Mouse (Mus musculus) adrenal gland, postnatal 25 days (tissue): Measurements from ENCODE around the gene Ptprg. TPM values are rescaled to one million over a fixed set of nuclear protein-coding genes. Genes with fewer than 3 reads are reported as not detected.
A peak's percentile ranks its signal among the peaks of the same experiment; 100 is the strongest.

Experiments
- DNase-seq: peaks from one replicate; pipeline ENCODE4 v3.0.0; 2021; ENCODE audit warnings: mixed read lengths
- total RNA-seq: library from RNA; stranded (reverse); gene quantifications from 2 replicates; pipeline ENCODE4 v1.2.3, GENCODE M21; 2021

Ptprg gene
- total RNA-seq, 1 experiment from 2014 or later = 106 TPM

DNA sequence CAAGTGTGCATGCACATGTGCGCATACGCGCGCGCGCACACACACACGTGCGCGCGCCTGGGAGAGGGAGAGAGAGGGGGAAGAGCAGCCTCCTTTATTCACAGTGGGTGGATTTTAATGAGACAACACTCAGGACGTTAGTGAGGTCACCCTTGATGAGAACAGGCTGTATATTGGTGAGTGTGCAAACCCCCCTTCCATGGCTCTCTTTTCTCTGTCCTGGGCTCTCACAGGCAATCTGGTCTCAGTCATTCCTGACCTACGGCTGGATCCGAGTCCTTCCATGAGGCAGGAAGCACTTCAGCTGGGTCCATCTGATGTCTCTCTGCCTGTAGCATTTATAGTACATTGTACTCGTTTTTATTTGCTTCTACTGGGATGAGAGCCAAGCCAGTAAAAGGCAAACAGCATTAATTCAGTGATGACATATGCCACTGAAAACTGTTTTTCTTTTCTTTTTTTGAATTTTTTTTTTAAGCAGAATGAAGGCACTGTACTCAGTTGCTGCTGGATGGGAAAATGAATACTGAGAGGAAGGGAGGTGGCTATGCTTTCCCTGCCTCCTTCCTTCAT is 608.5 kb downstream of the Ptprg start:
- no peak for DNase-seq

DNA sequence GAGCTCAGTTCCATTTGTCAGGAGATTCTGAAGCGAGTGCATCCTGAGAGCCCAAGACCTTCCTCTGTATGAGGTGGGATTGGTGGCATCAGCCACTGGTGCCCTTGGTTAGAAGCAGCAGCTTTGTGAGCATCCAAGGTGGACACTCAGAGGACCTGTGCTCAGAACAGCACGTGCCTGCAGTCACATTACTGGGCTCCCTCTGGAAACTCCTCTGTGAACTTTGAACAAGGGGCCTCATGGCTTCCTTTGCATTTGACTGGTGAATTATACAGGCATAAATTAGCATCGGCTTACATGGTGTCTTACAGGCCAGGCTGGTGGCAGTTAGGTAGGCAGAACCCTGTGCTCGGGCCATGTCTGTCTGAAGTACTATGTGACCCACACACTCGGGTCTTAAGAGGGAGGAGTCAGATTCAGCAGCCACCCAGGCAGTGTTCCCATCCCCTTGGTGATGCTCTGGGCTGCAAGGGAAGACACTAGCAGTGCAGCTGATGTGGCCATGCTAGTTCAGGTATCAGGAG is 609.1 kb downstream of the Ptprg start:
- no peak for DNase-seq

DNA sequence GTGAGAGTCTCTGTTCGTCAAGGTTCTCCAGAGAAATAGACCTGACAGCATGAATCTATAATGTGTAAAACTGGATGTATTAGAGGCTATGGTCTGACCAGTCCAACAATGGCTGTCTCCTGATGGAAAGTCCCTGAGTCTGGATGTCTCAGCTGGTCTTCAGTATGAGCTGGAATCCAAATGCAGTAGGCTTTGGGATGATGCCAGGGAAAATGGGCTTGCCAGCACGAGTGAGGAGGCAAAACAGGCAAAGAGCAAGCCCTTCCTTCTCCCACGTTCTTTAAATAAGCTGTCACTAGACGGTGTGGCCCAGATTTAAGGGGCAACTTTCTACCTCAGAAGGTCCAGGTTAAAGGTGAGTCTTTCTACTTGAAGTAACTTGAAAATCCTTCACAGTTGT is 609.9 kb downstream of the Ptprg start:
- DNase-seq = no peak

DNA sequence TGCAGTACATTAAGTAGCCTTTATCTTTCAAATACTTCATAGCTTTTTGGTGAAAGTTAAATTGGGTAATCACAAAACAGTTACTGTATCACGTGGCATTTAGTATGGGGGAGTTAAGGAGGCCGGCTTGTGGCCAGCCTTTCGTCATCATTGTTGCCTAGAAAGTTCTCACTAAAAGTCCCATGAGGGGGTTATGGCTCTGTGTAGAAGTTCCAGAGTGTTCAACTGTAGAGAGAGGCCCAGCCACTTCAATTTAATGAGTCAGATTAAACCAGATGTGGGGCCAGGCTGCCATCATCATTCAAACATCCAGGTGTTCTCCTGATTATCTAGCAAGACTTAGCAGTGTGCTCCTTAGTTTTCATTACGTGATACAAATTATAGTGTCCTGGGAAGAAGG is 613.9 kb downstream of the Ptprg start:
- DNase-seq = no peak

DNA sequence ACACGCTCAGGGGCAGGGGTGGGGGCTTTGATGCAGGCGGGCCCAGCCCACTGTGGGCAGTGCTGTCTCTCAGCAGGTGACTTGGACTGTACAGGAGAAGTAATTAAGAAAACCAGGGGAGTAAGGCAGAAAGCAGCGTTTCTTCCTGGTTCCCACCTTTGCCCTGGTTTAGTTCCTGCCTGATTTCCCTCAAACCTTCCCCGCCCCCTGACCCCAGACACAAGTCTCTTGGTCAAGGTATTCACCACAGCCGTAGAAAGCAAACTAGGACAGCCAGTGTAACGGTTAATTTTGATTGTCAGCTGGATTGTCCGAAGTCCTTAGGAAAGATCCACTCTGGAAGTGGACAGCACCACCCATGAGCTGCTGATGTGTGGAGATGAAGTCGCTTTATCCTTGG is 614.3 kb downstream of the Ptprg start:
- no peak for DNase-seq

DNA sequence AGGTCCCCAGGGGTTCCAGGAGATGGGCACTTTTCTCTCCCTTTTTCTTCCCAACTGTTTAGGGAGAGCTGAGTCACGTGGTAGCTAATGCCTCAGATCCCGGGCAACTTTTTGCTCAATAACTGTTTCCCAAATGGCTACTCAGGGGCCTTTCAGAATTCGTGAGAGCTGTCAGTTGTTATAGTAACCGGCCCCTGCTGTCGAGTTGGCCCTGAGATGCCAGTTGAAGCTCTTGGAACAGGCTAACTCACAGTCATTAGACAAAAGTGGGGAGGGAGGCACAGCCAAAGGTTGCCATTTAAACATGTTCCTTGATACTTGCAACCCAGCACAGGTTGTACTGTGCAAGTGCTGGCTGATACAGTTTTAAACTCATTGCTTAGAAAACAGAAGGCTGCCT is 624.1 kb downstream of the Ptprg start:
- DNase-seq = no peak

DNA sequence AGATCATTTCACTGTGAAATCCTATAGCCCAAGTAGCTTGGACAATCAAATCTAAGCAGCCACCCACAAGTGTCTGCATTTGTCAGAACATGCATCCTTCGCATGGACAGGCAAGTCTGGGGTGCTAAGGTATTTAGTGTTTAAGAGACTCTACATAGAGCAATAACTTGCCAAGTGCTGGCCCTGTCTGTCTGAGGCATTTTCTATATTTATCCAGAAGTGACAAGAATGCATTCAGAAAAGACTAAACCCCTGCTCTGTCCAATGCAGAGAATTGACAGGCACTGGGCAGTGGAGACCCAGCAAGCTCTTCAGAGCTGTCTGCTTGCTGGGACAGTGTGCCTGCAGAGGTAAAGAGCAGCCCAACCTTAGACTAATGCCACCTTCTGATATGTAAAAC is 625.3 kb downstream of the Ptprg start:
- no peak for DNase-seq

DNA sequence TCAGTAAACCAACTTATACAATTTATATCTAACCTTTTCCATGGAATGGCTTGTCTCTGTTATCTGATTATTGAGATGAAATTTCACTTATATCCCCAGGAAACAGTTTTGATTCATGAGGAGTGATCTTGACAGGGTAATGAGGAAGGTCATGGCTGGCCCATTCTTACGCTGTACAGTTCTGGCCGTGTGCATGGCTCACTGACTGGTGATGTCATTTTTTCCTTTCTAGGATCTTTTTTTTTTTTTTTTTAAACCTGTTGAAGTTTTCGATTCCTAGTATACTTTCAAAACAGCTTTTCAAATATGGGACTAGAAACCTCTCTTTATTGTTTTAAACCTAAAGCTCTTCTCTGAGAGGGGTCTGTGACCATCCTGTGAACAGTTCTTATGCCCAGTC is 626.8 kb downstream of the Ptprg start:
- no peak for DNase-seq

DNA sequence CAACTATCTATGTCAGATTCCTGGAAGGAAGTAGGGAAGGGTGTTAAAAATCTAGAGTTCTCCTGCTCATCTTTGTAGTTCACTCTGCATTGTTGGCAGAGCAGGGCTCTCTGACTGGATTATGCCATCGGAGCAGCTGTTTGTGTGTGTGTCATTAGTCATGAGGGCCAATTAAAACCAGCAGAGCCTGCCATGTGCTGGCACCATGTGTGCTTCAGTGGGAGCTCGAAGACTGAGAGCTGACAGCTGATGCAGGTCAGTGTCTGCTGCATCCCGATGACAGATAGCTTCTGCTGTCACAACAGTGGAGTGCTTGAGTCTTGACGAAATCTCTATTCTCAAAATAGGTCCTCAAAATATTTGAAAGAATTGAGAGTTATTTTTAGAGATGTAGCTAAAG is 631.7 kb downstream of the Ptprg start:
- no peak for DNase-seq

DNA sequence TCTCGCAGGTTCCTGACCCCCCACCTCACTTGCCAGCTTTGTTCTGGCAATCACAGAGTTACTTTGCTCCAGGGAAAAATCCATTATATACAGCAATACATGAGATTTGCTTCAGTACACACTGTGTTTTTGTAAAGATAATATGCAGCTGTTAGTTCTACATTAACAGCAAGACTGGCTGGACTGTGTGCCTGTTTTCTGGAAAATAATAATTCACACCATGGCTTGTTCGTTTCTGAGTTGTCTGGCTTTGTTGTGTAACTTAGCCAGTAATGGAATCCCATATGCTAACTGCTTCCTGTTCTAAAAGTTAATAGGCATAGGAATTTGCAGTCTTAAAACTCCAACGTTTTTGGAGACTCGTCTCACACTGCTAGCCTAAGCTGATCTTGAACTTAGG is 635.0 kb downstream of the Ptprg start:
- DNase-seq = no peak

DNA sequence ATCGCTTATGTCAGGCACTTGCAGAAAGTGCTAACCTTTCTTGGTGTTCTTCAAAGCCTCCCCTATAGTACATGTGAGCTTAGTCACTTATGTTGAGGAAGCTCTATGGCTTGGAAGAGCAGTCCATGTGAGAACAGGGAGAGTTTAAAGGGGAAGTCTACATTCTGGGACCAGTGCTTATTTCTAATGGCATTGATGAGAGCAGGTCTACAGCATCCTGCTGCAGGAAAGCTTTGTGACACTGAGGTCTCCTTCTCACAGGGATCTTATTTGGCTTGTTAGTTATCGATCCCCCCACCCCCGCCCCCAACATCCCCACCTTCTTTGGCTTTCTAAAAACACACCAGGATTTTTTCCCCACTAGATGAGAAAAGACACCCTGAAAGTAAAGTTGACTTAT is 635.9 kb downstream of the Ptprg start:
- no peak for DNase-seq

DNA sequence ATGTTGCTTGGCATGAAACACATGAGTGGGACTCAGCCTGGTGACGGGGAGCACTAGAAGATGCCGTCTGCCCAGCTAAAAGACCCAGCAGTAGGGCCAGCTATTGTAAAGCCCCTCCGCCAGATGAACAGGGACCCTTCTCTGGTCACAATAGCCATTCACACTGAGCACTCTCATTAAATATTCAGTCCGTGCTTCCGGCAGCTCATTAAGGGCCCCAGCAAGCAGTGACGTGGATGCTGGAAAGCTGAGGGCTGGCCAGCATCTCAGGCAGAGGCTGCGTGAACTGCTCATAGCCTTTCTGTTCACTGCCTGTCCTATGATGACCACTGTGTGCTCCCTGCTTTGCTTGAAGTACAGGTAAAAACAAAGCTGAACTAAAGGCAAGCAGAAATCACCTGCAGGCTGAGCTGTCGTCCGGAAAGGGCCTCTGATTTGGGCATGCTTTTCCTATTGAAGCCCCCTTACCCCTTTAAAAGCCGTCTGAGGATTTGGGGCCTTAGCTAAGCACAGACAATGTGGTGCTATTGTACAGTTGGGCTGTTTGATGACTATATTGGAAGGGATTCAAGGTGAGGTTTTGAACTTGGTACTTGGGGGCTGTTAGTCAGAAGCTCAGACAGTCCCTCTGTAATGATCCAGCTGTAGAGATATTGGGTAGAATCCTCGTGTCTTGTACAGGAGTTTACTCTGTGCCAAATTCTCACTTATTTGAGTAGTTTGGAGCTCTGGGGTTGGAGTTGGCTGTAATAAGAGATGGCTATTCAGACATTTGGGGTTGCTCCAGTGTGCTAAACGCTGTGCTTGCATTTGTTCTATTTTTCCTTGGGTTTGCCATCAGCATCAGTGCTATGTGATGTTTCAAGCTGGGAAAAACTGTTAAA is 636.6 kb downstream of the Ptprg start:
- no peak for DNase-seq

DNA sequence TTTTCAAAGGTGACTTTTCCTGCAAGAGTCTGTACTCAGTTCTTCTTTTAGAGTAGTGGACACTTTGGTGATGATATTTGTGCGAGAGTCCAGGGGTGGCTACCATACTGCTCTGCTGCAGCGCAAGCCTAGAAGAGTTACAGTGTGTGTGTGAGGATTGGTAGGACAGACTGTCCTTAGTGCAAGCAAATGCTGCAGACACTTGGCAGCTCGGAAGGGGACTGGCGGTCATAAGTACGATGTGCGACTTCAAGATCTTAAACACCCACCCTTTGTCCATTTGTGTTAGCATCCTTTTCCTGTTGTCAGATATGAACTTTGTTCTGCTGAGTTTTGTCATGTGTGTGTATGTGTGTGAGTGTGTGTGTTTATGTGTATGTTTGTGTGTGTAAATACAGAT is 637.7 kb downstream of the Ptprg start:
- no peak for DNase-seq

DNA sequence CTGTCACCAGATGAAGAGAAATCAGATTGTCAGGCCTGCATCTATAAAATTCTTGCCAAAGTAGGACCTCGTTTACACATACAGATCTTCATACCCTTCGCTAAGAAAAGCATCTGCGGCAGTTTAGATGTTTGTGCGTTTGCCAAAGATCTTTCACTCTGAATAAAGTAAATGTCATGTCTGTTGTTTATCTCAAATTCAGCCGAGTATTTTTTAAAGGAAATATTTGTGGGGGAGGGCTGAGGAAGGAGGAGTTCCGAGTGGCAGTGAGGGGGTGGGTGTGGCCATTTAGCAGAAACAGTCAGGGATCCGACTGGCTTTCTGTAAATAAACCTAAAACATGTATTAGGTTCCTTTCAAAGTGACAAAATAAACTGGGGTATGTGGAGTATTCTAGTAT is 645.4 kb downstream of the Ptprg start:
- DNase-seq = no peak

DNA sequence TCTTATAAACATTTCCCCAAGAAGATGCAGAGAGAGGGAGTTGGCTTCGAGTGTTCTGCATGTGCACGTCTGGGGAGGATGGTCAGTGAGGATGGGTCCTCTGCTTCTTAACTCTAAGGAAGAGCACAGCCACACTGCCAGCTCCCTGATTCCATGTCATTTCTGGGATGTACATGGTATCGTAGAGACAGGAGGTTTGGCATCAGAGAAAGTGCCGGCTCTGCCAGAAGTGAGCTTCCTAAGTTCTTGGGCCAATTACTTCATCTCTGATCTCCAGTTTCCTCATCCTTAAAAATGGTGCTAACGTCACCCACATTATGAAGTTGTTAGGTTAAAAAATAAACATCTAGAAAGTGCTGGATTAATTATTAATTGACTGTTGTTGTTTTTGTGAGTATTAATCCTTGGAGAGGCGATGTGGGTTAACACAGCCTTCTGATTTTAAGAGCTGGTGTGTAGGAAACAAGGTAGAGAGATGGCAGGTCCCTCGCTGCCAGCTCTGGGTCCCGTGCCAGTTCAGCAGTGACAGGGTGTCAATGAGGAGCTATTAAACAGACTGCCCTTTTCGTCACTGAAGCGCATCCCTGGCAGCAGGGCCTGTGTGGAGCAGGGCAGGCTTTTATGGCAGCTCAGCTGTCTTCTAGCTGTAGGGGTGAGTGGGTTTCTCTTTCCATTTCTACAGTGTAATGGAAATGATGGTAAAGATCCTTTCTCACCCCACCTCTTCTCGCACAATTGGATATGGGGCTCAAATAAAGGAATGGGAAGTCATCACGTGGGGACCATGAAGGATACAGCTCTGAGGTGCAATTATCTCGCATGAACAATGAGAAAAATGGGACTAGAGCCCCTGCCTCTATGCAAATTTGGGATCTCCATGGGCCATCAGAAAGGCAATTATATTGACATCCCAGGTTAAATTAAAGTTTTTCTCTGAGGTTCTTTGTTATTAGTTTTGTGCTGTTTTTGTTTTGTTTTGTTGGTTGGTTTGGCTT is 646.9 kb downstream of the Ptprg start:
- DNase-seq = no peak

DNA sequence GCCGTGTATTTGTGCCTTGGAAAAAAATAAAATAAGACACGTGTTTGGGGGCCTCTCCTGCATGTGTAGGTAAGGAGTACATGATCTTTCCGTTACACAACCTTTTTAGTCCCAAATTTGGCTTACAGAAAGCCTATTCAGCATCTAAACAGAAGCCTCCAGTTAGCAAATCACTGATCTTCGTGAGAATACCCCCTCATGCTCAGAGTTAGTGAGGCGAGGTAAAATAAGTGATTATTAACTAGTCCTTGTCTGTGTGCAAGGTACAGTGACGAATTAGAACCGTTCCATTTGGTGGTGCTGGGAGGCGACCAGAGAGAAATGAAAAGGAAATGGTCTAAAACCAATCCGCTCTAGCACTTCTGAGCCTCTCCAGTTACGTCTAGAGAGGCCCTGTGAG is 648.9 kb downstream of the Ptprg start:
- DNase-seq = no peak

DNA sequence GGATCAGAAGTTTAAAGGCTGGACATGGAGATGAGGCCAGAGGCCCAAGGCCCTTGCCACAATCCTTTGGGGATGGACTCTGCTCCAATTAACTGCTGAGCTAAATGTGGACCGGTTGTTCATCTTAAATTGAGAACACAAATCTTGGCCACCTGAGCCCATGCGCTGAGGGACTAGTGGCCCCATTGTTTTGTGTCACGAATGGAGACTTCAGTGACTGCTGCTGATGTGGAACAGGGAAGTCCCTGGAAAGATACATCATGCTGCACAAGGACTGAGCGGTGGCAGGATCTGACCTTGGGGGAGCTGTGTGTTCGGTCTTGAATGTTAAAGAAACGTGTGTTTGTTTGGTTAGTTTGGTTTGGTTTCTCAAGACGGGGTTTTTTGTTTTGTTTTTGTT is 649.7 kb downstream of the Ptprg start:
- DNase-seq = no peak

DNA sequence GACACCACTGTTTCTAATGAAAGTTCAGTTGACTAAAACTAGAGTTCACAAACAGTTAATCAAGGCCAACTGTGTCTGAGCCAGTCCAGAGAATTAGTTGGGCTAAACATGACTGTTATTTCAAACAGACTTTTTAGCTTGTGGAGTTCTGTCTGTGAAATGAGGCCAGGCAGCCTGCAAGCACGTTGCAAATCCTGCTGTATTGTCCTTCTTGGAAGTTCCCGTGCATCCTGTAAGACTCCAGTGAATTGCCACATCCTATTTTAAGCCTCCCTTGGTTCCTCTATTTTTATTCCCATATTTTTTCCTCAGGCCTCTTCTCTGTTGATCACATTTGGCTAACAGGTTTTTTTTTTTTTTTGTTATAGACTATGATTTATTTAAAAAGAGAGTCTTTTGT is 652.8 kb downstream of the Ptprg start:
- no peak for DNase-seq

DNA sequence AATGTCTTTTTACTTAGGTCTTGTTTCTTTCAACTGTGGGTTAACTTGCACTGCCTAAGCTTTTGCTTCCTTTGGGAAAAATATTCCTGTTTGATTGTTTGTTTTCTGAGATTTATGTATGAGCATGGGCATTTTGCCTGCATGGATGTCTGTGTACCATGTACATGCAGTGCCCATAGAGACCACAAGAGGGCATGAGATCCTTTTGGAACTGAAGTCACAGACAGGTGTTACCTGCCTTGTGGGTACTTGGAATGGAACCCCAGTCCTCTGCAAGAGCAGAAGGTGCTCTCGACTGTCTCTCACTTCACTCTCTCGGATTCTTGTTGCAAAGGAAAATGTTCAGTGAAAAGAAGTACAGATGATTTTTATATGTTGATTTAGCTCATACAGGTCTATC is 655.2 kb downstream of the Ptprg start:
- peak; percentile 16 for DNase-seq

DNA sequence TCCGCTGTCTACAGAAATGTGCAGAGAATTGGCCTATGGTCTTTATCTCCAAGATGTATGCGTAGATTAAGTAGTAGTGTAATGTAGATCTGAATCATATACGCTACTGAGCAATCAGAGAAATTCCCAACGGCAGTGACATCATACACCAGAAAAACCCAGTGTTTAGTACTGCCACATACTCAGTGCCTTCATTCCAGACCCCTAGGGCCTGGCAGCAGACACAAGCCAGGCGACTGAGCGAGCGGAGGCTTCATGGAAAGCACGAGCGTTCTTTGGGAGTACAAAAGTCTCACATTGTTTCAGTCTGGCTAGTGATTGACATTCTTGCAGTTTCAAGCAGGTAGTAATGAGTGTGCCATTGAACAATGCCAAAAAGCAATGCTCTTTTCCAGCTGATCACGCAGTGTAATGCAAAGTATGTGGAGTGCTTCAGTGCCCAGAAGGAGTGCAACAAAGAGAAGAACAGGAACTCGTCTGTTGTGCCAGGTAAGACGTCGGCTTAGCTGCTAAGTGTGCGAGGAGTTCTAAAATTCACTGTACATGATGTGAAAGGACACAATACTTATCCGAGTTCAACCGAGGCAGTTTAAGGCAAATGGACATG is 665.3 kb downstream of the Ptprg start:
- no peak for DNase-seq

DNA sequence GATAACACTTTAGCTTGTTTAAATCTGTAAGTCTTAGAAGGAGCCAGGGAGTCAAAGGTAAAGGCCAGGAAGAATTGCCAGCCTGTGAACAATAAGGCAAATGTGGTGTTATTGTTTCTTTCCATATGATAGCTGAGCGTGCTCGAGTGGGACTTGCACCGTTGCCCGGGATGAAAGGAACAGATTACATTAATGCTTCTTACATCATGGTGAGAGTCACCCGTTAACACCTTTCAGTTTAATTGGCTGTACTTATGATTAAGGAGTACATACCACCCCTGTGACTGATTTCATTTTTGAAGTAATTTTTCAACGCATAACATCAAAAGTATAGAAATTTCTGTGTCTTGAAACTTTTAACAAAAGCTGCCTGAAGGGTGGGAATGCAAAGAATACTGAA is 666.5 kb downstream of the Ptprg start:
- DNase-seq = no peak

DNA sequence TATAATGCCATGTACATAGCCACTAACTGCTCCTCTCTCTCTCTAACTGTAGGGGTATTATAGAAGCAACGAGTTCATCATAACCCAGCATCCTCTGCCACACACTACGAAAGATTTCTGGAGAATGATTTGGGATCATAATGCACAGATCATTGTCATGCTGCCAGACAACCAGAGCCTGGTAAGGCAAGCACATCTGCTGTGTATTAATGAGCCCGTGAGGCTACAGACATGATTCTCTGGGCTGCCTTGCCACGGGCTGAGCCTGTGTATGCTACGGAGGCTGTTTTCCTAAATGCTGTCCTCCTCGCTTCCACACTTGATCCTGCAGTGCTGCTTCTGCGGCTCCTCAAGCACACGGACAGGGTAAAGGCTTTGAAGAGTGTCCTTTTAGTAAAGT is 667.2 kb downstream of the Ptprg start:
- no peak for DNase-seq
